Mouse (Mus musculus) megakaryocyte progenitor cell, adult 5-6 weeks (primary cell): Measurements from ENCODE around the gene Ifna14. TPM values are rescaled to one million over a fixed set of nuclear protein-coding genes. Genes with fewer than 3 reads are reported as not detected.

ENCODE experiments used
- total RNA-seq, 2 experiments: library from RNA; stranded (forward) in 1 of 2; stranded (reverse) in 1 of 2; fragments of 157-497, 149-512 nt in 1 of 2; fragments of 200-1000 nt in 1 of 2; gene quantifications; 2 replicates each; pipeline versions ENCODE4 v1.2.3 to v1.2.4; 2015 to 2017

The Ifna14 gene
- total RNA-seq, 2 experiments from 2014 or later = not detected

Other genes starting within 250 kb of the Ifna14 start
- 6.4 and 6.9 TPM in 2 replicates for gene Hacd4, start 132.9 kb downstream of the Ifna14 start, total RNA-seq (2015)
- 2.0 and 3.3 TPM in 2 replicates for gene Hacd4, start 132.9 kb downstream of the Ifna14 start, total RNA-seq (2017)
- 0.95 TPM in 1 of 2 replicates, not detected in the other for gene Ifnb1, start 49.0 kb downstream of the Ifna14 start, total RNA-seq (2015)
- gene Ifnb1, start 49.0 kb downstream of the Ifna14 start, total RNA-seq (2017) = not detected in 2 replicates
- not detected in 2 replicates for gene Ifna15, start 13.6 kb downstream of the Ifna14 start, total RNA-seq (2015)
- gene Ifna15, start 13.6 kb downstream of the Ifna14 start, total RNA-seq (2017) = not detected in 2 replicates
- gene Ifna9, start 20.6 kb upstream of the Ifna14 start, total RNA-seq (2015) = not detected in 2 replicates
- not detected in 2 replicates for gene Ifna9, start 20.6 kb upstream of the Ifna14 start, total RNA-seq (2017)
- not detected in 2 replicates for gene Ifna12, start 31.6 kb upstream of the Ifna14 start, total RNA-seq (2015)
- not detected in 2 replicates for gene Ifna12, start 31.6 kb upstream of the Ifna14 start, total RNA-seq (2017)
- not detected in 2 replicates for gene C87499, start 62.6 kb upstream of the Ifna14 start, total RNA-seq (2015)
- gene C87499, start 62.6 kb upstream of the Ifna14 start, total RNA-seq (2017) = not detected in 2 replicates
- gene Ifna13, start 72.7 kb upstream of the Ifna14 start, total RNA-seq (2015) = not detected in 2 replicates
- gene Ifna13, start 72.7 kb upstream of the Ifna14 start, total RNA-seq (2017) = 0.20 and 0.29 TPM in 2 replicates
- gene Ifna16, start 105.1 kb upstream of the Ifna14 start, total RNA-seq (2015) = not detected in 2 replicates
- not detected in 2 replicates for gene Ifna16, start 105.1 kb upstream of the Ifna14 start, total RNA-seq (2017)
- not detected in 2 replicates for gene Ifna2, start 112.1 kb upstream of the Ifna14 start, total RNA-seq (2015)
- gene Ifna2, start 112.1 kb upstream of the Ifna14 start, total RNA-seq (2017) = not detected in 2 replicates
- not detected in 2 replicates for gene Ifnab, start 119.6 kb upstream of the Ifna14 start, total RNA-seq (2015)
- not detected in 2 replicates for gene Ifnab, start 119.6 kb upstream of the Ifna14 start, total RNA-seq (2017)
- gene Gm26566, start 150.0 kb upstream of the Ifna14 start, total RNA-seq (2015) = 0.56 TPM in 1 of 2 replicates, not detected in the other
- 1.2 and 1.5 TPM in 2 replicates for gene Gm26566, start 150.0 kb upstream of the Ifna14 start, total RNA-seq (2017)
- 48.8 and 49.8 TPM in 2 replicates for gene Klhl9, start 150.7 kb upstream of the Ifna14 start, total RNA-seq (2015)
- 70.2 and 85.6 TPM in 2 replicates for gene Klhl9, start 150.7 kb upstream of the Ifna14 start, total RNA-seq (2017)
- gene Gm13271, start 183.1 kb upstream of the Ifna14 start, total RNA-seq (2015) = not detected in 2 replicates
- not detected in 2 replicates for gene Gm13271, start 183.1 kb upstream of the Ifna14 start, total RNA-seq (2017)
- gene Gm13283, start 188.3 kb upstream of the Ifna14 start, total RNA-seq (2015) = not detected in 2 replicates
- gene Gm13283, start 188.3 kb upstream of the Ifna14 start, total RNA-seq (2017) = 0.67 and 0.68 TPM in 2 replicates
- not detected in 2 replicates for gene Gm13290, start 202.0 kb upstream of the Ifna14 start, total RNA-seq (2015)
- gene Gm13290, start 202.0 kb upstream of the Ifna14 start, total RNA-seq (2017) = not detected in 2 replicates
- not detected in 2 replicates for gene Gm13289, start 205.1 kb upstream of the Ifna14 start, total RNA-seq (2015)
- not detected in 2 replicates for gene Gm13289, start 205.1 kb upstream of the Ifna14 start, total RNA-seq (2017)
- 0.49 TPM in 1 of 2 replicates, not detected in the other for gene Gm13272, start 208.1 kb upstream of the Ifna14 start, total RNA-seq (2015)
- not detected in 2 replicates for gene Gm13272, start 208.1 kb upstream of the Ifna14 start, total RNA-seq (2017)
- 0.25 TPM in 1 of 2 replicates, not detected in the other for gene Ifnz, start 210.3 kb upstream of the Ifna14 start, total RNA-seq (2015)
- gene Ifnz, start 210.3 kb upstream of the Ifna14 start, total RNA-seq (2017) = not detected in 2 replicates
- gene Gm13276, start 213.9 kb upstream of the Ifna14 start, total RNA-seq (2015) = not detected in 2 replicates
- gene Gm13276, start 213.9 kb upstream of the Ifna14 start, total RNA-seq (2017) = not detected in 2 replicates
- gene Gm13277, start 216.8 kb upstream of the Ifna14 start, total RNA-seq (2015) = not detected in 2 replicates
- not detected in 2 replicates for gene Gm13277, start 216.8 kb upstream of the Ifna14 start, total RNA-seq (2017)
- gene Gm13278, start 219.8 kb upstream of the Ifna14 start, total RNA-seq (2015) = not detected in 2 replicates
- gene Gm13278, start 219.8 kb upstream of the Ifna14 start, total RNA-seq (2017) = not detected in 2 replicates
- not detected in 2 replicates for gene Gm13275, start 222.7 kb upstream of the Ifna14 start, total RNA-seq (2015)
- gene Gm13275, start 222.7 kb upstream of the Ifna14 start, total RNA-seq (2017) = not detected in 2 replicates
- gene Gm13279, start 225.6 kb upstream of the Ifna14 start, total RNA-seq (2015) = not detected in 2 replicates
- gene Gm13279, start 225.6 kb upstream of the Ifna14 start, total RNA-seq (2017) = not detected in 2 replicates
- not detected in 2 replicates for gene Gm13285, start 227.9 kb upstream of the Ifna14 start, total RNA-seq (2015)
- gene Gm13285, start 227.9 kb upstream of the Ifna14 start, total RNA-seq (2017) = not detected in 2 replicates
- gene Gm13287, start 231.5 kb upstream of the Ifna14 start, total RNA-seq (2015) = not detected in 2 replicates
- not detected in 2 replicates for gene Gm13287, start 231.5 kb upstream of the Ifna14 start, total RNA-seq (2017)
- gene Gm13288, start 233.7 kb upstream of the Ifna14 start, total RNA-seq (2015) = 0.07 TPM in 1 of 2 replicates, not detected in the other
- gene Gm13288, start 233.7 kb upstream of the Ifna14 start, total RNA-seq (2017) = 0.07 and 0.12 TPM in 2 replicates
- gene Ifna7, start 244.4 kb upstream of the Ifna14 start, total RNA-seq (2015) = not detected in 2 replicates
- not detected in 2 replicates for gene Ifna7, start 244.4 kb upstream of the Ifna14 start, total RNA-seq (2017)
- gene Ifna11, start 248.2 kb upstream of the Ifna14 start, total RNA-seq (2015) = not detected in 2 replicates
- gene Ifna11, start 248.2 kb upstream of the Ifna14 start, total RNA-seq (2017) = not detected in 2 replicates